Mouse (Mus musculus): ENCODE results near the gene 4930404N11Rik.

4930404N11Rik gene

GRCm38 (mm10) chr10:81401521-81402226, 36.1 kb upstream of the 4930404N11Rik start:
- peak; percentile 75 for DNase-seq (ENCODE audit: low spot score)

- DNase-seq (ENCODE audit: low spot score), result no peak
Observed at GRCm38 (mm10) chr10:81401205-81401520, 35.5 kb upstream of the 4930404N11Rik start.

GRCm38 (mm10) chr10:81400371-81401204, 35.0 kb upstream of the 4930404N11Rik start:
- DNase-seq (ENCODE audit: low spot score), result no peak

- DNase-seq (ENCODE audit: low spot score), result no peak
Observed at GRCm38 (mm10) chr10:81399798-81400308, 34.2 kb upstream of the 4930404N11Rik start.

GRCm38 (mm10) chr10:81399296-81399695, 33.7 kb upstream of the 4930404N11Rik start:
- DNase-seq (ENCODE audit: low spot score), result no peak

GRCm38 (mm10) chr10:81396749-81397148, 31.1 kb upstream of the 4930404N11Rik start:
- no peak for DNase-seq (ENCODE audit: low spot score)

- no peak for DNase-seq (ENCODE audit: low spot score)
Observed at GRCm38 (mm10) chr10:81395865-81396264, 30.2 kb upstream of the 4930404N11Rik start.

GRCm38 (mm10) chr10:81395127-81395526, 29.5 kb upstream of the 4930404N11Rik start:
- DNase-seq (ENCODE audit: low spot score), result no peak

- peak; percentile 66 for DNase-seq (ENCODE audit: low spot score)
Observed at GRCm38 (mm10) chr10:81393456-81394063, 27.9 kb upstream of the 4930404N11Rik start.

GRCm38 (mm10) chr10:81392781-81393185, 27.2 kb upstream of the 4930404N11Rik start, which contains the start of gene Smim24:
Gene Smim24, plus strand, starts transcription at chr10:81393051.
- no peak for DNase-seq (ENCODE audit: low spot score)

- no peak for DNase-seq (ENCODE audit: low spot score)
Observed at GRCm38 (mm10) chr10:81392270-81392669, 26.7 kb upstream of the 4930404N11Rik start.

GRCm38 (mm10) chr10:81390678-81390965, 25.0 kb upstream of the 4930404N11Rik start:
- DNase-seq (ENCODE audit: low spot score), result no peak

- no peak for DNase-seq (ENCODE audit: low spot score)
Observed at GRCm38 (mm10) chr10:81389801-81390677, 24.4 kb upstream of the 4930404N11Rik start.

GRCm38 (mm10) chr10:81389373-81389772, 23.8 kb upstream of the 4930404N11Rik start:
- no peak for DNase-seq (ENCODE audit: low spot score)

- peak; percentile 71 for DNase-seq (ENCODE audit: low spot score)
Observed at GRCm38 (mm10) chr10:81388505-81389055, 23.0 kb upstream of the 4930404N11Rik start, which contains the start of gene Gm48552. Gene Gm48552, plus strand, starts transcription at chr10:81389005.

- no peak for DNase-seq (ENCODE audit: low spot score)
Observed at GRCm38 (mm10) chr10:81387716-81388115, 22.1 kb upstream of the 4930404N11Rik start.

- DNase-seq (ENCODE audit: low spot score), result no peak
Observed at GRCm38 (mm10) chr10:81385603-81386306, 20.1 kb upstream of the 4930404N11Rik start.

GRCm38 (mm10) chr10:81384605-81384982, 19.0 kb upstream of the 4930404N11Rik start:
- DNase-seq (ENCODE audit: low spot score), result no peak

- peak; percentile 97 for DNase-seq (ENCODE audit: low spot score)
Observed at GRCm38 (mm10) chr10:81383802-81384604, 18.4 kb upstream of the 4930404N11Rik start, which contains the start of the genes Dohh and Gm48551. Gene Dohh, plus strand, starts transcription at chr10:81384428. Gene Gm48551, plus strand, starts transcription at chr10:81384466.

- DNase-seq (ENCODE audit: low spot score), result no peak
Observed at GRCm38 (mm10) chr10:81382039-81382438, 16.4 kb upstream of the 4930404N11Rik start.
